Mouse (Mus musculus): ENCODE measurements around the gene Zmym6.

- TF ChIP-seq EP300 (IDR thresholded peaks at IDR 0.05; ENCODE audit: low read depth) (no peak), CTCF (IDR thresholded peaks at IDR 0.05; ENCODE audit: low read depth) (no peak)
Observed at GRCm38 (mm10) chr4:127123391-127123790, 46.2 kb downstream of the Zmym6 start, which contains the start of gene Tmem35b.

Measured in liver, postnatal 0 days (tissue).